Mouse (Mus musculus): Measurements from ENCODE around the gene Hip1r.

Gene Hip1r

Small RNA genes lying within 50 kb of the gene (microRNA-seq; reads per million reads assigned to microRNA genes)
- gene Mir7032: 0.23 to 0.37 reads per million in 2 experiments

Data from adrenal gland (tissue).